Mouse (Mus musculus) c-Kit-positive CD71-positive TER-119-positive erythroid progenitor cells, embryonic 14.5 days (primary cell): ENCODE results near the gene Pth2.
A peak's percentile ranks its signal among the peaks of the same experiment; 100 is the strongest.

Experiments used
- DNase-seq: peaks from one replicate; pipeline ENCODE4 v3.0.0-alpha.2; 2013; ENCODE audit warnings: low spot score

Gene Pth2

DNA sequence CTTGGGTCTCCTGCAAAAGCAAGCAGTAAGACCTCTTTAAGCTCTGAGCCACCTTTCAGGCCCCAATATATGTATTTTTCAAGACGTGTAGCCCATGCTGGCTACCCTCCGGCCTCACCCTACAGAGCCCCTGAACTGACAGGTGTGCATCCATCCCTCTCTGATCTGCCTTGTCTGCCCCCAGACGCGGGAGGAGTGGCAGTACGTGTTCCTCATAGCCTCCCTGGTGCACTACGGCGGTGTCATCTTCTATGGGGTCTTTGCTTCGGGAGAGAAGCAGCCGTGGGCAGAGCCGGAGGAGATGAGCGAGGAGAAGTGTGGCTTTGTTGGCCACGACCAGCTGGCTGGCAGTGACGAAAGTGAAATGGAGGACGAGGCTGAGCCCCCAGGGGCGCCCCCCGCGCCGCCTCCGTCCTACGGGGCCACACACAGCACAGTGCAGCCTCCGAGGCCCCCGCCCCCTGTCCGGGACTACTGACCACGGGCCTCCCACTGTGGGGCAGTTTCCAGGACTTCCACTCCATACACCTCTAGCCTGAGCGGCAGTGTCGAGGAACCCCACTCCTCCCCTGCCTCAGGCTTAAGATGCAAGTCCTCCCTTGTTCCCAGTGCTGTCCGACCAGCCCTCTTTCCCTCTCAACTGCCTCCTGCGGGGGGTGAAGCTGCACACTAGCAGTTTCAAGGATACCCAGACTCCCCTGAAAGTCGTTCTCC, 6.1 kb upstream of the Pth2 start:
- DNase-seq = no peak

DNA sequence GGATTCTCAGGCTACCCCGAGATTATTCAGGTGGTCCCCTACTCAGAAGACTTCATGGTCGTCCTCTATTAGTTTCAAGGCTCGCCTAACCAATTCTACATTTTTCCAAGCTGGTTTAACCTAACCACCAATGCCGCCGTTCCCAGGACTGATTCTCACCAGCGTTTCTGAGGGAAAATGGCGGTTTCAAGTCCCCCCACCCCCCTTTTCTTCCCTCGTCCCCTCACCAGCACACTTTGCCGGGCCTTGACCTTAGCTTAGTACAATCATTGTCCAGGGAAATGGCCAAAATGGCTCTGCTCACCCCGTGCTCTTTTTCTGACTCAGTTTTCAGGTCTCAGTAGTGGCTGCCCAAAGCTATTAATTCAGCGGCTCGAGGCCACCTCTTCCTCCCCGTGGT, 5.4 kb upstream of the Pth2 start:
- no peak for DNase-seq

DNA sequence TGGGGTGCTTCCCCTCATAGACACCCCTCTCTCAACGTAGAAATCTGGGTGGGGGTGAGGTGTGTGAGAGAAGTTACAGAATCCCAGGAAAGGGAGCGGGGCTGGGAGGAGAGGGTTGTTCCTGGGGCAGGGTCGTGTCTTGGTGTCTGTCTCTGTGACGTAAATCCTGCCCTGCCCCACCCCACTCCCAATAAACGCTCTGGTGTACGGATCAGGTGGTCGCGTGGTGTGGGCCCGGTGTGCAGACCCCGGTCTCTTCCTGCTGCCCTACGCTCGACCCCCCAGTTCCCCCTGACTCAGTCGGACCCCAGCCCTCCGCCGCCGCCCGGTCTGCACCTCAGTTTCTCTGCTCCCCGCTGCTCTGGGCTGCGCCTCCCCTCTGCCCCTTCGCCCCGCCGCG, 4.9 kb upstream of the Pth2 start:
- DNase-seq = no peak

DNA sequence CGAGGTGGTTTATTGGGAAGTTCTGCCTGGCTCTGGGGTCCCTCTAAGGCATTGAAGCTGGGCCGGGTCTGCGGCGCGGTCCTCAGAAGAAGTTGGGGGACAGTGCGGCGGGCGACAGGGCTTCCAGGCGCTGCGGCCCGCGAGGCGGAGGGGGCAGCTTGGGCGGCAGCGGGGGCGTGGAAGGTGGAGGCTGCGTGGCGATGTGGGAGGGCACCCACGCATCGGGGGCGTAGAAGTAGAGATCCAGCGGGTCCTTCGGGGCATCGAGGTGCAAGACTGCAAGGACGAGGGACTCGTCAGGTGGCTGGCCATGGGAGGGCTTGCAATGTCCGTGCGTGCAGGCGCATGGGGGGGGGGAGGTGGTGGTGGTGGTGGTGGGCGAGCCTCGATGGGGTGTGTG, 4.4 kb upstream of the Pth2 start:
- no peak for DNase-seq

DNA sequence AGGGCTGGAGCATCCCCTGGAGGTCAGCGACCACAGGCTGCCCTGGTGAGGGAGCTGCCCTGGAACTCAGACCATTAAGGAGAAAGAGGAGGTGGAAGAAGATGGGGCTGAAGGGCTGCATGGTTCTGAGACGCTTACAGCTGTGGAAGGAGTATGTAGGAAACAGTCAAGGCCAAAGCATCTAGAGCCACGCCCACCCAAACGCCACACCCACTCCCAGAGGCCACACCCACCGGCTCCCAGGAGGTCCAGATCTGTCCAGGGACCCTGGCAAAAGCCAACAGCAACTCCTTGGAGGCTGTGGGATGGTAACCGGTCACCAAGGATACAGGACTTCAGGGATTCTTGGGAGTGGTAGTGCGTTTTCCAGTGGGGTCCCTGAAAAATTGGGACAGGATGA, 2.2 kb upstream of the Pth2 start:
- DNase-seq = no peak

DNA sequence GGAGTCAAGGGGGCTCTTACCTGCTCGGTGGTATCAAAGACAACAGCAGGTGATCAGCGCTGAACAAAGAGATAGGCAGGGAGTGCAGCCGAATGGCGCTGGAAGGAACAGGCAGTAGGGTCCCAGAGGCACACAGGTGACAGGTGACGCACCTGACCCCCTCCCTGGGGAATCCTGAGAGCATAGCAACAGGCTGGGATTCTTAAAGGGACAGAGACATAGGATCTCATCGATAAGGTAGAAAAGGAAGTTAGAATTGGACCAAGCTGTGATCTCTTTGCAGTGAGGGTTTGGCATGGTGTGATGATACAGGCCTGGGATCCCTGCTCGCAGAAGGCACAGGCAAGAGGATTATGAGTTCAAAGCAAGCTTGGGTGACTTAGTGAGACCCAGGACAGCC, 1.3 kb upstream of the Pth2 start, which contains the start of gene Gfy:
Gene Gfy (minus strand): TSS at position 101 of the 400 bp plus-strand sequence.
- no peak for DNase-seq

DNA sequence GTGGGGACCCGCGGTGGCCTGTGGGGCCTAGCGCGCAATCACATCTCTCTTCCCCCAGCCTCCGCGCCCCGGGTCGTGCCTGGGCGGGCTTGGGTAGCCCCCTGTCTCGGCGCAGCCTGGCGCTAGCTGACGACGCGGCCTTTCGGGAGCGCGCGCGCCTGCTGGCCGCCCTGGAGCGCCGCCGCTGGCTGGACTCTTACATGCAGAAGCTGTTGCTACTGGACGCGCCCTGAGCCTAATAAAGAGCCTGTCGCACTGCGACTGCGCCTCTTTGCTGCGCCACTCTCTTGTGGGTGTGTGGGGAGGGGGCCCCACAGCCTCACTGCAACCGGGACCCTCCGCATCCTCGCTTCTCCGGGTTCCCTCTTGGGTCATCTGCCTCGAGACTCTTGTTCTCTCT, 745 bp downstream of the Pth2 start:
- no peak for DNase-seq

DNA sequence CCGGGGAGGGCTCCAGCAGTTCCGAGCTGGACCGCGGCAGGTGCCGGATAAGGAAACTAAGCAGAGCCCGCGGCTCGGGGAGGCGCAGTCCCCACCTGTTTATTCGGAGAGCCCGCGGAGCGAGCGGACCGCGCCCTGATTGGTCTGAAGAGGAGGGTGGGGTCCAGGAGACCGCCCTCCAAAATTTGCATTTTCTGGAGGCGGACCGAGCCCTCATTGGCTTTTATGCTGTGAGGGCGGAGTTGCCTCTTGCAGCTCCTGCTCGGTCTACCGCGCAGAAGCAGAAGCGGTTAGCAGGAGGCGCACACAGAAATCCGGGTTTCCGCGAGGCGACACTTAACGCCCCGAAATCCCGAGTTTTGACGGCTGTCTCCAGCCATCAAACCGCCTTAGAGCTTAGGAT, 1.4 kb downstream of the Pth2 start:
- peak; percentile 93 for DNase-seq

DNA sequence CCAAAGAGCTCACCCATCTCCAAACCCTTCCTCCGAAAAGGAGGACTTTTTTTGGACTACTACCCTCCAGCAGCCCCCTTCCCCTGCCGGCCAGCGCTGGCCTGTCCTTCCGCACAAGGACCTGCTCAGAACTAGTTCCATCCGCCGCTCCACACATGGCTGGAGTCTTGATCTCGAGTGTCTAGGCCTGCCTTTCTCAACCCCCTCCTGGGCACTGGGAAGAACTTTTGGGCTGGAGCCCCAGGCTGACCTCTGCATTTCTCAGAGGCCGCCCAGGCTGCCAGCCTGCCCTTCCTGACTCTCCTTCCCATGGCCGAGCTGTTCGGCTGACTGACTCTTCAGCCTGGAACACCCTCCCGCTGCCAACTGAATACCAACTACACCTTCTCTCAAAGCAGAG, 1.8 kb downstream of the Pth2 start:
- DNase-seq = no peak

DNA sequence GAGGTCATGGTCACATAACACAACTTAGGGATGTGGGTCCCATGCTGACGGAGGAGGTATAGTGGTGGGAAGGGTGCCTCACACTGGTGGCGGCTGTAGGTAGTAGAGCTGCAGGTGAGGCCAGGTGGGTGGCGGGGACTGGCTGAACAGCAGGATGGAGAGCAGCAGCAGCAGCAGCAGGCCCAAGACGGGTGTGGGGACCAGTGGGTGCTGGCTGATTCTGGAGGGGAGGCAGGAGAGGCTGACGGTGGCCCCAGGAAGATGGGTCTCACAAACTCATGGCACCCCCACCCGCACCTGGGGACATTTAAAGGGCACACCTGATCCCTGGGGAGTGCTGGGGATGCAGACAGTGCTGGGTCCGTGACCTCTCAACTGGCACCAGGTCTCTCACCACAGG, 2.9 kb downstream of the Pth2 start:
- no peak for DNase-seq

DNA sequence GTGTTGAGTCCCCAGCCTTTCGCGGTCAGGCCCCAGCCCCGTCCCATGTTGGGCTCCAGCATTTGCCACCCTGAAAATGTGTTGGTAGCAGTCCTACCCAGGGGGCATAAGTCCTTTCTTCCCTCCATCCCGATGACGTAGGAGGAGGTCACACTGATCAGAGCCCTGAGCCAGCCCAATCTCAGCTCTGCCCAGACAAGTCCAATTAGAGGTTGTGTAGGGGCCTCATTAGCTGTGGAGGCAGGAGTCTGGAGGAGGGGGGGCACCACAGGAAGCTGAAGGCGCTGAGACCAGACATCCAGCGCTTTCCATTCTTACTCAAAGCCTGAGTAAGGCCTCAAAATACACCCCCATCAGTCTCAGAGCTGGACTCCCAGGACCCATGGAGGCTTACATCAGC, 5.1 kb downstream of the Pth2 start:
- no peak for DNase-seq

DNA sequence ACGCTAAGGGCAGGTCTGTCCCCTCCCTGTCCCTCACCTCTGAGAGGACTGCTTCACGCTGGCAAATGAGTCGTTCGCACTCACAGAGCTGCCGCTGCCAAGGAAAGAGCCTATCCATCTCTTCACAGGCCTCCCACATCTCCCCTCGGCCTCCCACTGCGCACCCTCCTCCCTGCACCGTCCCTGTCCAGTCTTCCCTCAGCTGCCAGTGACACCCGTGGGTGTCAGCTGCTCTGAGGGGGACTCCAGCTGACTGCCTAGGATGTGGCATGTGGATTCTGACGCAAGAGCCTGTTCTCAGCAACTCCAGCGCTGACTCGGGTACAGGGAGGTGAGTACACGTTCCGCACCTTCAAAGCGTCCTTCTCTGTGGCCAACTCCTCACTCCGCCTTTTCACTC, 8.8 kb downstream of the Pth2 start:
- no peak for DNase-seq

DNA sequence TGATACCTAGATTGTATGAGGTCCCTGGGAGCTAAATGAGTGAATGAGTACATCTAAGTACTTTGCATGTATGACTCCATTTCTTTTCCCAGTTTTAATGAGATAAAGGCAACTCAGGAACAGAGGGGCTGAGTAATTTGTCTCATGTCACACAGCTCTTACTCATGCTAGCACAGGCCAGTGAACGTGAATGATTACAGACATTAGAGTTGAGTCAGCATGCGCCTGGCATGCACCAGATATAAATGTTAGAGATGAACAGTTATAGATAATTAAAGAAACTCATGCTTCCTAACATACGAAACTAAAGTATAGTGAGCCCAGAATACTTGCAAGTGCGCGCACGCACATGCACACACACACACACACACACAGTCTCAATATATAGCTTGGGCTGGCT, 9.4 kb downstream of the Pth2 start:
- no peak for DNase-seq

DNA sequence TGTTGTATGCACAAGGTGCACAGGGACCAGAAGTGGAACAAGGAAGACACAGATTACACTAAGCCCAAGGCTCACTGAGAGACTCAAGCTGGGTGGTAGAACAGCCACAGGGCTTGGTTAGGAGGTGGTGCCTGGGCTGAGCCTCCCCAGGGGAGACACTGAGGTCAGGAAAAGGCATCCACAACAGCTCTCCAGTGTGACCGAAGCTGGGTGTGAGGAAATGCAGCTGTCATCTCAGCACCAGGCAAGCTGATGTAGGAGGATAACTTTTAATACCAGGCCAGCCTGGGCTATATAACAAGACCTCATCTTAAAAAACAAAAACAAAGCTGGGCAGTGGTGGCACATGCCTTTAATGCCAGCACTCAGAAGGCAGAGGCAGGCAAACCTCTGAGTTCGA, 10.4 kb downstream of the Pth2 start:
- DNase-seq = no peak

DNA sequence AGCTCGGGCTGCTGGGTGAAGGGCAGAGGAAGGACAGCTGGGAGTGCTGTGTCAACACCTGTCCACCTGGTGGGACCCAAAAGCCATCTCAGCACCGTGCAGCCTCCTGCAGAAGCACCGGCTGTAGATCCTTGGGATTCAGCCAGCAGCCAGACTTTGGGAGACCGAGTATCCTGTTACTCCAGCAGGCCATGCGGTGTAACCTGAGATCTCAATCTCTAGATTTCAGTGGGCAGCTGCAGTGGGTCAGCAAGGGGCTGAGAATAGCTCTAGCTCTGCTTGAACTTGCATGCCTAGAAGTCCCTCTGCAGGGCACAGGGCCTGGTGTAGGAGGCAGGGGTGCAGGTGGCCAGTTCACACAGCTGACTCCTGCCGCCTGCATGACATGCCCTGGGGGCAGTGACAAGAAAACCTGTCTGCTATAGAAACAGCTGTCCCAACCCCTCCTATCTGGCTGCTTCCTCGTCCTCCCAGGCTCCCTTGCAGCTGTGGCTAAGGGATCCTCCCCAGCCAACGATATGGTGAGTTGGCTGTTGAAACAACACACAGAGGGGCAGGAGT, 11.1 kb downstream of the Pth2 start:
- no peak for DNase-seq

DNA sequence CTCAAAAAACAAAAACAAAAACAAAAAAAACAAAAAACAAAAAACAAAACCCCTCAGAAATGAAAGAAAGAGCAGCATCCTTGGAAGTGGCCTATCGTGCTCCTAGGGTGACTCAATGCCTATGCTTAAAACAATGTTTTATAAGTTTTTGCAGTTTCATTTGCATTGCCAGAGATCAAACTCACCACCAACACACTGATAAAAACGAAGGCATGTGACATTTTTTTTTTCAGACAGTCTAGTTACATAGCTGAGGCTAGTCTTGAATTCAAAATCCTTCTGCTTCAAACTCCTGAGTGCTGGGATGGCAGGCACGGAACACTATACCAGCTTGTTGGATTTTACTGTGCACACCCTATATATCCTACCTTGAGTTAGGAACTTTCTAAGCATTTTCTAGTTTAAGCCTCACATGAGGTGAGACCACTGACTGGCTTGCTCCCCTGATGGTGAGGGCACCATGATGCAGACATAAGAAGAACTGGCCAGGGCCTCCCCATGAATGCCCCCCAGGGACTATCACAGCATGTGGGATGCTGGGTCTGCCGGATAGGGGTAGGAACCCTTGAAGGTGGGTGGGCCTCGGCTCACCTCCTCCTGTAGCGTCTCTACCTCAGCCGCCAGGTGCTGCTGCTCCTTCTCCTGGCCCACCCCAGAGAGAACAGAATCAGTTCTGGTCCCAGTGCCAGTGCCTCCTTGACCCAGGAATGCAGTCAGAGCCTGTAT, 12.0 kb downstream of the Pth2 start:
- no peak for DNase-seq

DNA sequence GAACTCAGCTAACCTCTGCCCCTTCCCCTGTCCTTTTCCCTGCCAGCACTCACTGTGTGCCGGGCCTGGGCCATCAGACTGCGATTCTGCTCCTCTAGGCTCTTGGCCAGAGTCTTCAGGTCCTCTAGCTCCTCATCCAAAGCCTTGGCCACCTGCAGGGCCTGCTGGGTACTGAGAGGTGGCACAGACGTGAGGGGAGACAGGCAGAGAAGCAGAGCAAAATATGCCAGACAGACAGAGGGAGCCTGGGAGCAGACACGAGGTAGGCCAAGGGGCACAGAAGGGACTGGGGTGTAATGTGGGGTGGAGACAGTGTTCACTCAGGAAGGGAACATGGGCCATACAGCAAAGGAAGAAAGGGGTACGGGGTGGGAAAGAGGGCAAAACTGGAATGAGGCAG, 12.6 kb downstream of the Pth2 start:
- no peak for DNase-seq

DNA sequence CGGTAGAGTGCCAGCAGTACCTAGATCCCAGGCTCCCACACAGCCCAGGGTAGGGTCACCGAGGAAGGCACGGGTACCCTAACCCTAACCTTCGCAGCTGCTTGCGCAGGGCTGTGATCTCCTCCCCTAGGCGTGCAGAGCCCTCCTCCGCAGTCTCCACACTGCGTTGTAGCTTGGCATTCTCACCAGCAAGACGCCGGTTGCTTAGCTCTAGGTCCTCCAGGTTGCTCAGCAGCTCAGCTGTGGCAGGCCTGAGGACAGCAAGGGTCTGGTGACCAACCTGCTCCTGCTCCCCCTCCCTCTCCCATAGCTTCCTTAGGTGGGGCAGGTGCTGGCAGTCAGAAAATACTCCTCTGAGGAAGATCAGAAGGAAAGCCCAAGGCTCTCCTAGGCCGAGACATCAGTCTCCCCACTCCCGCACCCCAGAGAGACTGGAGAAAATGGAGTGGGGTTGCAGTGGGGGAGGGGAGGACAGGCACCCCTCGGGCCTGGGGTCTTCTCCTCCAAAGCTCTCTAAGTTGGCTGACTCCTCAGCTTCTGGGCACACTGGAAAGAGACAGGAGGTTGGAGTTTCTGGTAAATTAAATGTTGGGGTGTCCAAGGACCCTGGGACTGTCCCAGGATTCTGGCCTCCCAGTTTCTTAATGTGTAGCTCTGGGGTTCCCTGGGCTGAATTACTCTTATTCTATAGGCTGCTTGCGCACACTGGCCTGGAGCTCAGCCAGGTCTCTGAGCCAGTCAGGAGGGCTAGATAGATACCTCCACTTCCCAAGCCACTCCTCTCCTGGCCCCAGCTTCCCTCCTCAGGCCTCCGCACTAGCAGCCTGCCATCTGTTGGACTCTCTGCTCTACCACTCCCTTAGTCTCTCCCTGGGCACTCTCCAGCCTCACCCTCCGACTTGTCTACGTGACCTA, 13.3 kb downstream of the Pth2 start:
- no peak for DNase-seq

DNA sequence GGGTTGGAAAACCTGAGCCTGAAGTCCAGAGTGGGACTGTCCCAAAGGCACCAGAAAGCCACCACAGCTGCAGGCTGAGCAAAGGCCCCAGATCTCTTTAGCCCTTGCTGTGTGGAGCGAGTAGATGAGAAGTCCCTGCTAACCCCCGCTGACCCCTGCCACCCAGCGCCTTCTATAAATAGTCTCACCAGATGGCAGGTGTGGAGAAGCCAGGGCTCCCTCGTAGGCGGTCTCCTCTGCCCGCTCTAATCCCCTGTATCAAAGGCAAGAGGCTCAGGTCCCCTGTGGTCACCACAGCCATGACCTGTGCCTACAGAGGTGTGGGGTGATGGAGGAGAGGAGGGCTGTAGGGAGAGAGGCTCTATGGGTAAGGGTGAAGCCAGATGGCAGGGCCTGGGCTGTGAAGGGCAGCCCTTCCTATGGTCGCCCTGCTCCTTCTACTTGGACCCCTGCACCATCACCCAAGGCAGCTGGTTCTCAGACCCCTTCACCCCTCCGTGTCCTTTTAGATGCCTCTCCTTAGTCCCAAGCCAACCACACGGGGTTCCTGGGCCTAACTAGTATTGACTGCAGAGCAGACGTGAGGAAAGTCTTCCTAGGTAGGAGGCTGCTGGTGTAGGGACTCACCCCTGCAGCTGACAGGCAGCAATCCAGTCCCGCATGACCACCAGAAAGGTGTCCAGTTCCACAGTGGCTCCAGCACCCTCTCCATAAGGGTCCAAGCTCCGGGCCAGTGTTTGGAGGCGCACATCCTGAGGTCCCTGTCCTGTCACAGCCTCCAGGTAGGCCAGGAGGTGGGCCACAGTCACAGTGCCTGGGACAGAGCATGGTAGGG, 14.8 kb downstream of the Pth2 start:
- no peak for DNase-seq

DNA sequence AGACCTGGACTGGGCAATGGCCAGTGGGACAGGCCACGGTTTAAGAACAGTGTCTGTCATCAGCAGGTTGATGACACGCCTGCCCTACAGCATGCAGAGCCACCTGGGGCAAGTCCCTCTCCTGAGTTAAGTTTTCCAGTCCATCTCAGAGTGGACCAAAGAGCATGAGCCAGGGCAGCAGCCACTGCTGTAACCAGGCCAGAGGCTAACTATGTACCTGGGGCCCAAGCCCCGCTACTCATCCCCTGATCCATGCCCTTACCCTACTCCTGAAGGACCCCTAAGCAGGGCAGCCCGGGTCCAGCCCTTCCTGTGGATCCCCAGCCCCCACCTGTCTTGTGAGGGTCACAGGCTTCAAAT, 15.4 kb downstream of the Pth2 start:
- DNase-seq = no peak

DNA sequence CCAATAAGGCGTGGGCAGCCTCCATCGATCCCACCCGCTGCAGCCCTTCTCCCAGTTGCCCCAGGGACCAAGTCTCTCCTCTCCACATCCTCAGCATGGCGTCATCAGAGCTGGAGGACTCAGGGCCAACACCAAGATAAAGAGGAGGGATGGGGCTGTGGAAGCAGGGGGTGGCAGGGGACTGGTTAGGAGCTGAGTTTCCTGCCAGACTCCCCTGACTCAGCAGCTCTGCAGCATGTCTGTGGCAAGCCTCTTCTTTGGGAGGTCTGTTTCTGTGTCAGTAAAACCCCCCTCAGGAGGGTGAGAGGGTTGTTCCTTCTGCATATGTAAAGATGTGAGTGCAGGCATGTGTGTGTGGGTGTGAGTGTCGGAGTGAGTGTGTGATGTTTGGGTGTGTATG, 16.2 kb downstream of the Pth2 start:
- no peak for DNase-seq

DNA sequence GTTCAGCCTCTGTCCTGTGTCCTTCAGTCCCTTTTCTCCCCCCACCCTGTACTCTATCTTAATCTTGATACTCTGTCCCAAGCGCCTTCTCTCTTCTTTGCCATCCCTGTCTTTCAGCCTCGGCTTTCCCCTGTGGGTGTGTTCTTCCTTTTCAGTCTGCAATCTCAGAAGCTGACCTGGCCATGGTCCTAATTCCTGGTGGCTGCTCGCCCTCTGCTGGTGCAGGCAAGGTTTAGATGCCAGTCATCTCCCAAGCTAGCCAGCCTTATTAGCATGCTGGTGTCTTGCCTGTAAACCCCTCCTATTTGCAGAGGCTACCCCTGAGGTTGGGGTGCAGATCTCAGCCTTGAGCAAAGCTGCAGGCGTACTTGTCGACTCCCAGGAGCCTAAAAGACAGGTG, 17.6 kb downstream of the Pth2 start:
- no peak for DNase-seq
